Mouse (Mus musculus): Measurements from ENCODE around the gene Grasp.

- TF ChIP-seq CTCF (conservative IDR thresholded peaks at IDR 0.05 in 1 of 2, IDR thresholded peaks at IDR 0.05 in 1 of 2; ENCODE audit: low read depth in 2 of 2, low read length in 2 of 2) (no peak), NELFE (IDR thresholded peaks at IDR 0.05; ENCODE audit: low read depth, low read length) (no peak), GABPA (IDR thresholded peaks at IDR 0.05; ENCODE audit: insufficient replicate concordance, low read depth, low read length) (no peak), ETS1 (conservative IDR thresholded peaks at IDR 0.05; ENCODE audit: low read depth, low read length) (no peak), MAX (IDR thresholded peaks at IDR 0.05; ENCODE audit: low read length) (no peak), POLR2A (IDR thresholded peaks at IDR 0.05; ENCODE audit: low read depth, low read length) (no peak), TCF12 (IDR thresholded peaks at IDR 0.05; ENCODE audit: low read depth, low read length) (no peak), NRF1 (IDR thresholded peaks at IDR 0.05; ENCODE audit: low read depth, low read length) (no peak), E2F4 (IDR thresholded peaks at IDR 0.05; ENCODE audit: insufficient replicate concordance, low read depth, low read length) (no peak)
Observed at GRCm38 (mm10) chr15:101176284-101176680, 47.7 kb upstream of the Grasp start.
